Mouse (Mus musculus) embryo, embryonic 11 days (tissue): ENCODE data around the gene Myh4.

Experiments
- DNase-seq: peaks from one replicate; pipeline ENCODE4 v3.0.0-alpha.2; 2015

The Myh4 gene

GRCm38 (mm10) chr11:67237481-67238079 lies at the start of gene Myh4:
Gene Myh4, plus strand, starts transcription at chr11:67238029.
- DNase-seq, result no peak

DNA sequence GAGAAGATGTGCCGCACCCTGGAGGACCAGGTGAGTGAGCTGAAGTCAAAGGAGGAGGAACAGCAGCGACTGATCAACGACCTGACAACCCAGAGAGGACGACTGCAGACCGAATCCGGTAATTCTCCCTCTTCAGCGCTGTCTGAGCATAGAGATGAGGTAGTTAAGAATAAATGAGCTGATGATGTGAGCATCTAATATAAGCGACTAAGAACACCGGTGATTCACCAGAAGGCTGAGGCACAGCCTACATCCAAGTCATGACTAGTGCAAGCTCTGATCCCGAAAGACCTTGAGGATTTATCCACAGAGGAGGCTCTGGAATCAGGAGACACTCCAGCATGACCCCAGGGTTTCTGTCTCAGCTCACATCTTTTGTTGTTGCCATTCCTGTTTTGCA lies 47.5 kb upstream of the Myh4 start:
- DNase-seq, result no peak

DNA sequence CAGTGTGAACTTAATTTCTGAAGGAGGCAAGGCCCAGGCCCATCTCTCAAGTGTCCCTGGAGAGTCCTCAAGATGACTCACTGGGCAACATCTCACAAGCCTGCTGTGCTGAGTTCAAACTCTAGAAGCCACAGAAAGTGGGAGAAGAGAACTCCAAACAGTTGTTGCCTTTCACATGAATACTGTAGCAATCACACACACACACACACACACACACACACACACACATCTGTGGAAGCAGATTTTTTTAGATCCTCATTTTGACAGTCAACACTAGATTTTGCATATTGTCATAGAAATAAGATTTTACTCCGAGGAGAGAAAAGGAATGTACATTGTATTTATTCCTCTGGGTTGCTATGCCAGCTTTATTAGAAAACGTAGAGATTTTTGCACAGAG lies 47.0 kb upstream of the Myh4 start:
- no peak for DNase-seq

DNA sequence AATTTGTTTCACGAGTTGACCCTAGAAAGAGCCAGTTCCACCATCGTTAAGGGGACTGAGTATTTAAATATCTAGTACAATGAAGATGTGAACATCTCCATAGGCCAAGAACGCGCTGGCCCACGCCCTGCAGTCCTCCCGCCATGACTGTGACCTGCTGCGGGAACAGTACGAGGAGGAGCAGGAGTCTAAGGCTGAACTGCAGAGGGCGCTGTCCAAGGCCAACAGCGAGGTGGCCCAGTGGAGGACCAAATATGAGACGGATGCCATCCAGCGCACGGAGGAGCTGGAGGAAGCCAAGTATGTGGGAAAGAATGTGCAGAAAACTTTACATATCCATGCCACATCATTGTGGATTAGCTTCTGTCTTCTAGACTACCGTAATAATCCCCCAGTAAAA lies 46.3 kb upstream of the Myh4 start:
- no peak for DNase-seq

- DNase-seq, result no peak
Measured at GRCm38 (mm10) chr11:67199321-67199720, 38.5 kb upstream of the Myh4 start.

- no peak for DNase-seq
Measured at GRCm38 (mm10) chr11:67199752-67200151, 38.1 kb upstream of the Myh4 start, which contains the start of gene Myh1. Gene Myh1, plus strand, starts transcription at chr11:67200052.

GRCm38 (mm10) chr11:67204766-67205165 lies 33.1 kb upstream of the Myh4 start:
- DNase-seq, result no peak

GRCm38 (mm10) chr11:67221803-67222202 lies 16.0 kb upstream of the Myh4 start:
- DNase-seq, result no peak

GRCm38 (mm10) chr11:67224466-67224865 lies 13.4 kb upstream of the Myh4 start:
- no peak for DNase-seq

DNA sequence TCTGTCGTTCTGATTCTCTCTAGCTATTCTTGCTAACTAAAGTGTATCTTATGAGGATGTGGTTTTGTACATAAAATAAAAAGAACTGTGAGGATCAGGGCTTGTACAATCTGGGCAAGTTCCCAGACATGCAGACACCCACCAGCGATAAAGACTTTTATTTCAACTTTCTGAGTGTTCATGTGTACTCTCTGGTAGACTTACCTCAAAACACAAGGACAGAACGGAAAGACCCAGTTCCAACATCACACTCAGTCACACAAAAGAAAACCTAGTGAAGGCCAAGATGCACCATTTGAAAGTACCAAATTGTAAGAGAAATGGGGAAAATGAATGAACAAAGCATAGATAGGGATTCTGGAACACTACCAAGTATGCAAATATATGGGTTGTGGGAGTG lies 9.1 kb upstream of the Myh4 start:
- DNase-seq, result no peak

- no peak for DNase-seq
Measured at GRCm38 (mm10) chr11:67229166-67229565, 8.7 kb upstream of the Myh4 start.

GRCm38 (mm10) chr11:67229946-67230345 lies 7.9 kb upstream of the Myh4 start:
- no peak for DNase-seq

- DNase-seq, result peak; percentile 67
Measured at GRCm38 (mm10) chr11:67235639-67236358, 2.0 kb upstream of the Myh4 start.

- DNase-seq, result no peak
Measured at GRCm38 (mm10) chr11:67236799-67237198, 1.0 kb upstream of the Myh4 start.

GRCm38 (mm10) chr11:67241051-67241450 lies 3.2 kb downstream of the Myh4 start:
- no peak for DNase-seq

DNA sequence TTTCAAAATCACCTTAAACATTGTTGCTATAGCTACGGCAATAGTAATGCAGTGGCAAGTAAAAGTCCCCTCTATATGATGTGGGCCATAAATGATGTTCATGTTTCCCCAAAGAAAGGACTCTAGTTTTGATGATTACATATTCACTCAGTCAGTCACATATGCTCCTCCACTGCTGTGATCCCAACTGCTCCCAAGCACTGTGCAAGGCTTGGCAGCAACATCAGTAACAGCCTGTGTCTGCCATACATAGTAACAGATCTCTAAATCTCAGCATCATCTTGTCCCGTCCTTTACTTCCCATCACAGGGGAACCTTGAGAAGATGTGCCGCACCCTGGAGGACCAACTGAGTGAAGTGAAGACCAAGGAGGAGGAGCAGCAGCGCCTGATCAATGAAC lies 15.9 kb downstream of the Myh4 start:
- DNase-seq, result no peak

DNA sequence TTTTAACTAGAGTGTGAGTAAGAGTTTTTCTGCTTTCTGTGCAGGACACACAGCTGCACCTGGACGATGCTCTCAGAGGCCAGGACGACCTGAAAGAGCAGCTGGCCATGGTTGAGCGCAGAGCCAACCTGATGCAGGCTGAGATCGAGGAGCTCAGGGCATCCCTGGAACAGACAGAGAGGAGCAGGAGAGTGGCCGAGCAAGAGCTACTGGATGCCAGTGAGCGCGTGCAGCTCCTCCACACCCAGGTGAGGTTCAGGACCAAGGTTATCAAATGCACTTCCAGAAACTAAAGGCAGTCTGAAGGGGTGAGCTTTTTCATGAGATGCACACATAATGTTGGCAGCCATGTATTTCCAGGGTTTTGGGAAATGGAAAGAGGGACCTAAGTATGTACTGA lies 19.2 kb downstream of the Myh4 start:
- no peak for DNase-seq

DNA sequence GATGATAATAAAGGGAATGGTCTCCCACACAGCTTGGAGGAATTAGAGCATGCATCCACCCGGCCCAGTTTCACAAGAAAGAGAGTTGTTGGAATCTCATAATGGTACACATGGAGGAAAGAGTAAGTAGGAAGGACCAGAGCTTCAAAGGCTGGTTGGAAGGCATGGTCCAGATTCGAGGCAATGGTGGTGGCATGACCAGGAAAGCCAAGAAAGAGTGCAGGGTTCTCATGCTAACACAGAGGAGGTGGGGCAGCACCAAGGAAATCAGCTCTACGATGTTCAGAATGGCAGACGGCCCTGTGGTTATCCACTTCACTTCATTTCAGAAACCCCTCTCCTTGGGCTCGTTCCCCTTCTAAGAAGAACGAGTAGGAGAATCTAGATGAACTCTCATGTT lies 23.1 kb downstream of the Myh4 start:
- no peak for DNase-seq

DNA sequence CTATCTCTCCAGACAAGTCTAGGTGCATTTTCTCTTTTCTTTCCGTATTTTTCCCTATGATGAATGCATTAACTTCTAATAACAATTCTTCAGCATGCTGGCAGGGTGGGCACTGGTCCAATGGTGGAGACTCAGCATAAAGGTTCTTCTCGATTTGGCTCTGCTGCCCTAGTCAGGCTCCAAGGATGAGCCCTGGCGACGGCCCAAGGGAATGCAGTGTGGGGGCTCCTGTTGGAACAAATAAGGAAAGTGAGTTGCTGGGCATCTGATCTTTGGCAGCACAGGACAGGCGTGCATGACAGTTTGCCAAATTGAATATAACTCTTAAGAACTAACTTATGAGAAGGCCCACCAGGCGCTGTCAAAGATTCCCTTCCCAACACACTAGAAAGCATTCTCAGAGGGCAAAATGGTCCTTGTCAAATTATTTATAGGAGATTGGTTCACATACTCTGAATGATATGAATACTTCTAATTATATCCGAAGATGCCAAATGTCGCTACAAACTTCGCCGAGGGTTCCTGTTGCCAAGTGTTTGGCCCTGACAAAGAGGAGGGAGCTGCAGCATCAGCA lies 38.9 kb downstream of the Myh4 start, which contains the start of gene Myh8:
Gene Myh8 (plus strand): TSS at position 524 of the 574 bp plus-strand sequence.
- DNase-seq, result no peak

DNA sequence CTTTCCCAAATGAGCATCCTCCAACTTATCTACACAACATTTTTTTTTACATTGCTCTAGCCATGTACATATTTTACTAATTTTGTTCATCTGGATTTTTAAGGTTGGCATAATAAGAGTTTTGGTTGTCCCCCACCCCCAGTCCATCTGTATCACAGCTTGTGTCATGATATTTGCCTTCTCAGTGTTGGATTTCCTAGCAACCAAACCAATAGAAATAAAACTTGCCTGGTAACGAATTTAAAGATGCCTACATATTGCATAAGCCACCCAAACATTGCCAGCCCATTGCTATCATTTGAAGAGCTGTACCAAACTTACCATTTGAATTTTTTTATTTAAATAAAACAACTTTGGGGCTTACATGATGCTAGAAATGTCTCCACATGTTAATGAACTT lies 55.6 kb downstream of the Myh4 start:
- no peak for DNase-seq
